Mouse (Mus musculus): ENCODE results near the gene Olfr53. TPM values are rescaled to one million over a fixed set of nuclear protein-coding genes. Genes with fewer than 3 reads are reported as not detected.
"Not testable (repeated sequence)": the region's sequence is repeated elsewhere in the genome, so short reads cannot be mapped to it uniquely, and the experiment has no call there.

Gene Olfr53
- polyA plus RNA-seq (2014; fragmentation: Nextera tagmentation; extraction: Ambion mirVana), result not detected in 2 replicates

GRCm38 (mm10) chr7:140646152-140646551 is at the start of gene Olfr53:
TSS of gene Olfr53 (plus strand) at chr7:140646452.
- no peaks in the 10 kb centered on the region for H3K9me3 ChIP-seq (ENCODE audit: control insufficient read depth, low read length)
- no peaks in the 10 kb centered on the region for H3K36me3 ChIP-seq (ENCODE audit: control insufficient read depth, insufficient read depth, low read length)
- H3K4me1 ChIP-seq (ENCODE audit: control insufficient read depth, insufficient read depth, low read length), result no peaks in the 10 kb centered on the region
- no peak within 1 kb of the TSS for H3K4me2 ChIP-seq (ENCODE audit: low read depth, severe bottlenecking)
- no peaks in the 10 kb centered on the region for H3K27me3 ChIP-seq (ENCODE audit: control insufficient read depth, insufficient read depth, low read length)
- WGBS, result 88% methylated on average over 1 of the region's 1 CpGs
- DNase-seq (ENCODE audit: low spot score) (no peak), ATAC-seq (ENCODE audit: insufficient number of reproducible peaks, low FRiP score, low TSS enrichment, low read depth) (no peak)
- no peak within 1 kb of the TSS for H3K27ac ChIP-seq (replicated peaks; ENCODE audit: low read depth, low read length)
- H3K4me3 ChIP-seq (ENCODE audit: low read depth, low read length), result no peak within 1 kb of the TSS
- H3K9ac ChIP-seq (ENCODE audit: low read length), result no peak within 1 kb of the TSS

- H3K4me2 ChIP-seq (ENCODE audit: low read depth, severe bottlenecking); H3K9me3 ChIP-seq (ENCODE audit: control insufficient read depth, low read length); DNase-seq (ENCODE audit: low spot score); H3K27ac ChIP-seq (replicated peaks; ENCODE audit: low read depth, low read length); H3K4me1 ChIP-seq (ENCODE audit: control insufficient read depth, insufficient read depth, low read length); H3K36me3 ChIP-seq (ENCODE audit: control insufficient read depth, insufficient read depth, low read length); H3K4me3 ChIP-seq (ENCODE audit: low read depth, low read length); H3K27me3 ChIP-seq (ENCODE audit: control insufficient read depth, insufficient read depth, low read length); ATAC-seq (ENCODE audit: insufficient number of reproducible peaks, low FRiP score, low TSS enrichment, low read depth); H3K9ac ChIP-seq (ENCODE audit: low read length): not testable (repeated sequence)
- 85% methylated on average over 2 of the region's 2 CpGs for WGBS
Measured at GRCm38 (mm10) chr7:140600969-140601368, 45.3 kb upstream of the Olfr53 start, which contains the start of gene Olfr46. TSS of gene Olfr46 (plus strand) at chr7:140601269.

GRCm38 (mm10) chr7:140628670-140629069 is 17.6 kb upstream of the Olfr53 start, which contains the start of gene Olfr61:
TSS of gene Olfr61 (plus strand) at chr7:140628970.
- not testable (repeated sequence) for H3K4me3 ChIP-seq (ENCODE audit: low read depth, low read length)

GRCm38 (mm10) chr7:140630559-140630958 is 15.7 kb upstream of the Olfr53 start:
- DNase-seq (ENCODE audit: low spot score) (no peak), ATAC-seq (ENCODE audit: insufficient number of reproducible peaks, low FRiP score, low TSS enrichment, low read depth) (no peak)
- Histone ChIP-seq H3K27ac (replicated peaks; ENCODE audit: low read depth, low read length) (no peak overlapping the region), H3K9ac (ENCODE audit: low read length) (no peak overlapping the region), H3K27me3 (ENCODE audit: control insufficient read depth, insufficient read depth, low read length) (no peaks in the 10 kb centered on the region), H3K9me3 (ENCODE audit: control insufficient read depth, low read length) (no peaks in the 10 kb centered on the region), H3K36me3 (ENCODE audit: control insufficient read depth, insufficient read depth, low read length) (no peaks in the 10 kb centered on the region), H3K4me2 (ENCODE audit: low read depth, severe bottlenecking) (no peak overlapping the region), H3K4me1 (ENCODE audit: control insufficient read depth, insufficient read depth, low read length) (no peaks in the 10 kb centered on the region), H3K4me3 (ENCODE audit: low read depth, low read length) (no peak overlapping the region)
- 79% methylated on average over 1 of the region's 1 CpGs for WGBS

More at GRCm38 (mm10) chr7:140628670-140629069, 17.6 kb upstream of the Olfr53 start, which contains the start of gene Olfr61:
- not testable (repeated sequence) for H3K4me2 ChIP-seq (ENCODE audit: low read depth, severe bottlenecking); H3K27ac ChIP-seq (replicated peaks; ENCODE audit: low read depth, low read length); H3K27me3 ChIP-seq (ENCODE audit: control insufficient read depth, insufficient read depth, low read length); ATAC-seq (ENCODE audit: insufficient number of reproducible peaks, low FRiP score, low TSS enrichment, low read depth); DNase-seq (ENCODE audit: low spot score); H3K4me1 ChIP-seq (ENCODE audit: control insufficient read depth, insufficient read depth, low read length); H3K9ac ChIP-seq (ENCODE audit: low read length); H3K36me3 ChIP-seq (ENCODE audit: control insufficient read depth, insufficient read depth, low read length); H3K9me3 ChIP-seq (ENCODE audit: control insufficient read depth, low read length)
- WGBS, result 84% methylated on average over 3 of the region's 3 CpGs

- no peak within 1 kb of the TSS for H3K4me2 ChIP-seq (ENCODE audit: low read depth, severe bottlenecking)
- no peak within 1 kb of the TSS for H3K27ac ChIP-seq (replicated peaks; ENCODE audit: low read depth, low read length)
- no peak for DNase-seq (ENCODE audit: low spot score)
- WGBS, result 76% methylated on average over 4 of the region's 4 CpGs
- no peaks in the 10 kb centered on the region for H3K4me1 ChIP-seq (ENCODE audit: control insufficient read depth, insufficient read depth, low read length)
- no peak within 1 kb of the TSS for H3K4me3 ChIP-seq (ENCODE audit: low read depth, low read length)
- no peaks in the 10 kb centered on the region for H3K9me3 ChIP-seq (ENCODE audit: control insufficient read depth, low read length)
- no peak within 1 kb of the TSS for H3K9ac ChIP-seq (ENCODE audit: low read length)
- no peak for ATAC-seq (ENCODE audit: insufficient number of reproducible peaks, low FRiP score, low TSS enrichment, low read depth)
- no peaks in the 10 kb centered on the region for H3K36me3 ChIP-seq (ENCODE audit: control insufficient read depth, insufficient read depth, low read length)
- no peaks in the 10 kb centered on the region for H3K27me3 ChIP-seq (ENCODE audit: control insufficient read depth, insufficient read depth, low read length)
Measured at GRCm38 (mm10) chr7:140659630-140660029, 13.4 kb downstream of the Olfr53 start, which contains the start of gene Olfr539. TSS of gene Olfr539 (plus strand) at chr7:140659930.

- H3K27ac ChIP-seq (replicated peaks; ENCODE audit: low read depth, low read length); H3K4me1 ChIP-seq (ENCODE audit: control insufficient read depth, insufficient read depth, low read length); ATAC-seq (ENCODE audit: insufficient number of reproducible peaks, low FRiP score, low TSS enrichment, low read depth); H3K9me3 ChIP-seq (ENCODE audit: control insufficient read depth, low read length); DNase-seq (ENCODE audit: low spot score); H3K27me3 ChIP-seq (ENCODE audit: control insufficient read depth, insufficient read depth, low read length); H3K36me3 ChIP-seq (ENCODE audit: control insufficient read depth, insufficient read depth, low read length); H3K4me2 ChIP-seq (ENCODE audit: low read depth, severe bottlenecking); H3K9ac ChIP-seq (ENCODE audit: low read length); H3K4me3 ChIP-seq (ENCODE audit: low read depth, low read length): not testable (repeated sequence)
- 93% methylated on average over 3 of the region's 3 CpGs for WGBS
Measured at GRCm38 (mm10) chr7:140670693-140671092, 24.4 kb downstream of the Olfr53 start.

GRCm38 (mm10) chr7:140675863-140676262 is 29.6 kb downstream of the Olfr53 start:
- ATAC-seq (ENCODE audit: insufficient number of reproducible peaks, low FRiP score, low TSS enrichment, low read depth), result no peak
- 6% methylated on average over 6 of the region's 6 CpGs for WGBS

GRCm38 (mm10) chr7:140679591-140679990 is 33.3 kb downstream of the Olfr53 start:
- H3K27me3 ChIP-seq (ENCODE audit: control insufficient read depth, insufficient read depth, low read length); H3K9ac ChIP-seq (ENCODE audit: low read length); H3K36me3 ChIP-seq (ENCODE audit: control insufficient read depth, insufficient read depth, low read length); H3K9me3 ChIP-seq (ENCODE audit: control insufficient read depth, low read length); H3K4me3 ChIP-seq (ENCODE audit: low read depth, low read length); DNase-seq (ENCODE audit: low spot score); H3K4me2 ChIP-seq (ENCODE audit: low read depth, severe bottlenecking); ATAC-seq (ENCODE audit: insufficient number of reproducible peaks, low FRiP score, low TSS enrichment, low read depth); H3K27ac ChIP-seq (replicated peaks; ENCODE audit: low read depth, low read length); H3K4me1 ChIP-seq (ENCODE audit: control insufficient read depth, insufficient read depth, low read length): not testable (repeated sequence)
- 69% methylated on average over 4 of the region's 4 CpGs for WGBS

More at GRCm38 (mm10) chr7:140675863-140676262, 29.6 kb downstream of the Olfr53 start:
- no peaks in the 10 kb centered on the region for H3K9me3 ChIP-seq (ENCODE audit: control insufficient read depth, low read length)
- no peak overlapping the region for H3K4me3 ChIP-seq (ENCODE audit: low read depth, low read length)
- H3K36me3 ChIP-seq (ENCODE audit: control insufficient read depth, insufficient read depth, low read length), result no peaks in the 10 kb centered on the region
- no peaks in the 10 kb centered on the region for H3K27me3 ChIP-seq (ENCODE audit: control insufficient read depth, insufficient read depth, low read length)
- no peak overlapping the region for H3K9ac ChIP-seq (ENCODE audit: low read length)
- no peaks in the 10 kb centered on the region for H3K4me1 ChIP-seq (ENCODE audit: control insufficient read depth, insufficient read depth, low read length)
- no peak for DNase-seq (ENCODE audit: low spot score)
- H3K27ac ChIP-seq (replicated peaks; ENCODE audit: low read depth, low read length), result no peak overlapping the region
- no peak overlapping the region for H3K4me2 ChIP-seq (ENCODE audit: low read depth, severe bottlenecking)

- no peak within 1 kb of the TSS for H3K9ac ChIP-seq (ENCODE audit: low read length)
- H3K9me3 ChIP-seq (ENCODE audit: control insufficient read depth, low read length), result no peaks in the 10 kb centered on the region
- WGBS, result 97% methylated on average over 1 of the region's 1 CpGs
- no peaks in the 10 kb centered on the region for H3K27me3 ChIP-seq (ENCODE audit: control insufficient read depth, insufficient read depth, low read length)
- DNase-seq (ENCODE audit: low spot score), result no peak
- H3K27ac ChIP-seq (replicated peaks; ENCODE audit: low read depth, low read length), result no peak within 1 kb of the TSS
- no peaks in the 10 kb centered on the region for H3K4me1 ChIP-seq (ENCODE audit: control insufficient read depth, insufficient read depth, low read length)
- no peaks in the 10 kb centered on the region for H3K36me3 ChIP-seq (ENCODE audit: control insufficient read depth, insufficient read depth, low read length)
- no peak within 1 kb of the TSS for H3K4me3 ChIP-seq (ENCODE audit: low read depth, low read length)
- no peak for ATAC-seq (ENCODE audit: insufficient number of reproducible peaks, low FRiP score, low TSS enrichment, low read depth)
- H3K4me2 ChIP-seq (ENCODE audit: low read depth, severe bottlenecking), result no peak within 1 kb of the TSS
Measured at GRCm38 (mm10) chr7:140681651-140682050, 35.4 kb downstream of the Olfr53 start, which contains the start of gene Olfr45. TSS of gene Olfr45 (plus strand) at chr7:140681951.
